Mouse (Mus musculus) cerebellum, postnatal 4 days (tissue): ENCODE measurements around the gene Astn2.

Experiments used
- DNase-seq, 2 experiments: peaks; one replicate each; pipeline ENCODE4 v3.0.0; 2022; ENCODE audit warnings: low spot score in 2 of 2, mixed read lengths in 1 of 2

Astn2 gene

DNA sequence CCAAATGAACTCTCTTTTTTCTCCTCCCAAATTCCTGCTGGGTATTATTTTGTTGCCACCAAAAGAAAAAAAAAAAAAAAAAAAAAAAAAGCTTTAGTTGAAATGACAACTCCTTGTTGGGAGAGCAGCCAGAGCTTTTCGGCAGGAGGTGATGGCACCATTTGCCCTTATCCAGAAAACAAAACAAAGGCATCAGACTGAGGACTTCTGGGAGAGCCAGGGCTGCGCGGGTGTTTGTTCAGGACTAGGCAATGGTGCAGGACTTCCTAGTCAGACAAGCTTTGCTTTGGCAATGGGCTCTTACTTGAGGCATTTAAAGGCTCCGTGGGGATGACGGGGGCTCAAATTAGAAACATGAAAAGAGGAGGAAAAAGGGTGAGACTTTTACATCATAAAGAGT lies 817.5 kb downstream of the Astn2 start:
- DNase-seq: peak in 1 of 2 experiments; percentile 8

DNA sequence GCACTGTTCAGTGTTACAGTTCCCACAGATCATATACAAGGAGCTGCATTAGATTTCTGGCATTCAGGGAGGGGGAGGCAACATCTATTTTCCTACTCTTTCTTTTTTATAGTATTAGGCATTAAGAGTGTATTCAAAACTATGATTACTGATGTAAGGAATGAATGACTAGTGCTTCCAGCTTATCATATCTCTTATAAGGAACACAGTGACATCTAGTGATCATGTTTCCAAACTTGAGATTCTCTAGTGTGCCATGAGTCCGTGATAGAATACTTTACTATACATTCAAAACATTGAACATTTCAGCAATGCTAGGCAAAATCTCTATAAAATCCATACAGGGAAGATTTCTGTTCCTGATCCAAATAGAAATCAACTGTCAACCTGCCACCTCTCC lies 824.2 kb downstream of the Astn2 start:
- no peak for DNase-seq

DNA sequence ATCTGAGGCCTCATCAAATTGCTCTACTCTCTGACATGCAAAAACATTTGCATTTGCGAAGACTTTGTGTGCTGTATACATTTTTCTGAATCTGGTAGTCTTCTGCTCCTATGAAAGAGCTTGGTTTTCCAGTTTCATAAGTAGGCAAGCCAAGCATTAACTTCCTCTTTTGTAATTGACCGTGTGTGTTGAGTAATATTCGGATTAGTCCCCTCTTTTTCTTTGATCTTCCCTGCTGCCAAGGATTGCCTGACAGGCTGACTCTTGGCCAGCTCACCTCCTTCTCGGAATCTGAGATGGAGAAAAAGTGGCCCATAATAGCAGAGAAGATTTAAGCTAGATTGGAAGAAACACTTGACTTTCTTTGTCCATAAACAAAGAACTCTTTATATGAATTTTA lies 838.9 kb downstream of the Astn2 start:
- no peak for DNase-seq

DNA sequence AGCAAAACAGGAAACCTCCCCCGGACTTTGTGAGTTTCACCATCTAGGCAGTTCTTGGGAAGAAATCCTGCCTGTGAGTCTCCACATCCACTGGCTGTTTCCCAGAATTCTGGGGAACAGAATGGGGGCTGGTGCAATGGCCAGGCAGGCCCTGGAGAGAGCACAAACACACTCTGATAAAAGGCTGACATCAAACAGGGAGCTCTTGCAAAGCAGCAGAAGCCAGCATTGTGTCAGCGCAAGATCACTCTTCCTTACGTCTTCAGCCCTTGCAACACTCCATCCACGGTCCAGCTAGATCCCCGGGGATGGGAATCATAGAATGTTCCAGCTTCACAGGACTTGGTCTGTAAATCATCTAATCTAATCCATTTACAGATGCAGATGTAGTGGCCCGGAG lies 855.9 kb downstream of the Astn2 start:
- no peak for DNase-seq

DNA sequence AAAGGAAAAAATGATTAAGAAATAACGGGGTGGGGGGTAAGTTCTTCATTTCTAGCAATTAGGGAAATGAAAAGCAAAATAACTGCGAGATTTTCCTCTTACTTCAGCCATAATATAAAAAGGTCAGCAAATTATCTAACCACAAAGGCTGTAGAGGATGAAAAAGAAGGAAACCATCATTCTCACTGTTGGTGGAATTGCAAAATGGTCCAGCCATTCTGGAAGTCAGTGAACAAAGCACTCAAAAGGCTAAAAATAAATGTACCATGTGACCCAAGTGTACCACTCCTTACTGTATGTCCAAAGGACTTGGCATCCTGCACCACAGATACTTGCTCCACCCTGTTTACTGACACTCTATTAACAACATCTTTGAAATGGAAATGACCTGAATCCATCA lies 858.8 kb downstream of the Astn2 start:
- DNase-seq: no peak

DNA sequence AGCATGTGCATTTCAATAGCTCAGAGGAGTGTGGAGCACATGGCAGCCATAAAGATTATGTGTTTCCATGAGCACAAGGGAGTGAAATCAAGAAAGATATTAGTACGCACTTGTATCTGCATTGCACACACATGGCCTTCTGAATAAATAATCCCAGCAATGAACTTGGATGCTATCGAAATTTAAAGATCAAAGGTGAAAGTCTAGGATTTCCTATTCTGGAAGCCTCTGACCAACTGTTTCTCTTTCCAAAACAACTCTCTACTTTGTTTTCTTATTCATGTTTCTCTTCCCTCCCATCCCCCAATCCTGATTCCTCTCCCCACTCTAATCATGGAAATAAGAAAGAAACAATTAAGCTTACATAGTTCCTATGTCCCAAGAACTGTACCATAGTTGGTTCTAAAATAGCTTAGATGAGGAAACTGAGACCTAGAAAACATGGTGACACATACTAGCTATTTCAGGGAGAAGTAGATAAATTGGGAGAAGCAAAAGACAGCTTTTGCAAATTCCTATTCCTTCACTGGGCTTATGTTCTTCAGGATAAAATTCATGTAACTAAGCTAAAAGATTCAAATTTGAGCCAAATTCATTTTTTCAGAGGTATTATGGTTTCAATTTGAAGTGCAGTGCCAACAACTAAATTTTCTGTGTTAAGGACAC lies 872.2 kb downstream of the Astn2 start:
- no peak for DNase-seq

DNA sequence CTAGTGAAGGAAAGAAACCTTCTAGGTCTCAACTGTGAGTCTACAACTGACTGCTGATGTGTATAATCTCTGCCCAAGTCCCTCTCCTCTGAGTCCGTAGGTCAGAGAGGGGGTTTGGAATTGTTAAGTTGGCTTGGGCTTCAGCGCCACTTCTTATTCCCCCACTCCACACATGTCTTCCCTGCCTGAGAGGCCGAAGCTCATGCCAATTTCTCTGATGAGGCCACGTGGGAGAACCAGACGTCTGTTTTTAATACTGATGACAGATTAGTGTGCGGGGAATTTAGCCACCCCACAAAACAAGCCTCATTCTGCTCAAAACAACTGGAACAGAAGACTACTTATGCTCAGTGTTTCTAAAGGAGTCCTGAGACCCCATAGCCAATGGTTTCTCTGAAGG lies 872.8 kb downstream of the Astn2 start:
- DNase-seq: no peak

DNA sequence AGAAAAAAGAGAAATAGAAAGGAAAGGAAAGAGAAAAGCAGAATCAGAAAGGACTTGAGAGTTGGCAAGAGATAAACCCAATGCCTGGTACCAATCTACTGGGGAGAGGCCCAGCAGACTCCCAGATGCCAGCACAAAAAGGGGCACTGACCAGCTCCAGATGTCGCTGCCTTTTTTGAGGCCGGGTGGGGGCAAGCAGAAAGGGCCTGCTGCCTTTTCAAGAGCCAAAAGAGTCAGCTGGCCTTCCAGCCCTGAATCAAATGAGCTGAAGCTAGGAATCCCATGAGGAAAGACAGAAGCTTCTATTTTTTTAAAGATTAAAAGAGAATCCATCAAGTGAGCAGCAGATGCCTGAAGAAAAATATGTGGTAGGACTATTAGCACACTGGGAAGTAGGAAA lies 873.5 kb downstream of the Astn2 start:
- DNase-seq: no peak

DNA sequence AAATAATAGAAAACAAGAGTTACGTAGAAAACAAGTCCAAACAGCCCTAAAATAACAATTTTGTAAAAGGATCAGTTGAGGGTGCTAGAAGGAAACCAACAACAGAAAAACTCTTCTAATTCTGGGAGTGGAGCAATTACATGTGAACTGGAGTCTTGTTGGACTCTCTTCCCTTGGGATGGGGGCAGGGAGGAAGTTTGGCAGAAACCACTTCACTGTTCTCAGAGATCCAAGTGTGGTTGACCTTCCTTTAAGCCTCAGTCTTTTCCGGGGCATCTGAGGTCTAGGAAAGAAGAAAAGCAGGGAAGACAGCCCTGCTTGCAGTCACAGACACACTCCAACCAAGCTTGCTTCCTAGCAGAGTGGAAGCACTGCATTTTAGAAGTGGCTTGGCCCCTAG lies 896.3 kb downstream of the Astn2 start:
- DNase-seq: no peak

DNA sequence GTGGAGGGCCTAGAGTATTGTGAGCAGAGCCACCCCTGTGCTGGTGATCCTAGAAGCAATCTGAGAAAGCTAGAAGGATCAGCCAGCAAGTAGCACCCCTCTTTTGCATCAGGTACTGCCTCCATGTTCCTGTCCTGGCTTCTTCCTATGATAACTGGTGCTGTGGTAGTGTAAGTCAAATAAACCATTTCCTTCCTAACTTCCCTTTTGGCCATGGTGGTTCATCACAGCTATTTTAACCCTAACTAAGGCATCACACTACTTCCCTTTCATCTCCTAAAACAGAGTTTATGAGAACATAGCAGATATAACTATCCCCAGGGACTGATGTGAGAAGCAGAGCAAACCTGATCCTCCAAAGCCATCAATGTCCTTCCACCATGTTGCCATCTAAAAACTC lies 897.5 kb downstream of the Astn2 start:
- no peak for DNase-seq

DNA sequence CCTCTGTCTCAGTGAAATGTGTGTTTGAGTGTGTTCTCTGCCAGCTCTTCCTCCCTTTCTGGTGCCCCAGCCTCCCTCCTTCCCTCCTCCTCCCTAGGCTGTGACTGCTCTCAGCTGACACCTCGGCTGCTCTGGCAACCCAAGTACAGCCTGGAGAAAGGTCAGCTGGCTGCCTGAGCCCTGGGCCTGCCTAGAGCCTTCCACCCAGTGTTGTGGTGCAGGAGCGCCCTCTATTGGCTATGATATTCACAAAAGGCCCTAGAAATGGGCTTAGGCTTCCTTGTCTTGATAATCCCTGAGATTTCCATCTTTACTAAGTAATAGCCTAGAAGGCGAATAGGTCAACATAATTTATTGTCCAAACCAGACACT lies 908.0 kb downstream of the Astn2 start:
- DNase-seq: peak; percentile 48 to 79

DNA sequence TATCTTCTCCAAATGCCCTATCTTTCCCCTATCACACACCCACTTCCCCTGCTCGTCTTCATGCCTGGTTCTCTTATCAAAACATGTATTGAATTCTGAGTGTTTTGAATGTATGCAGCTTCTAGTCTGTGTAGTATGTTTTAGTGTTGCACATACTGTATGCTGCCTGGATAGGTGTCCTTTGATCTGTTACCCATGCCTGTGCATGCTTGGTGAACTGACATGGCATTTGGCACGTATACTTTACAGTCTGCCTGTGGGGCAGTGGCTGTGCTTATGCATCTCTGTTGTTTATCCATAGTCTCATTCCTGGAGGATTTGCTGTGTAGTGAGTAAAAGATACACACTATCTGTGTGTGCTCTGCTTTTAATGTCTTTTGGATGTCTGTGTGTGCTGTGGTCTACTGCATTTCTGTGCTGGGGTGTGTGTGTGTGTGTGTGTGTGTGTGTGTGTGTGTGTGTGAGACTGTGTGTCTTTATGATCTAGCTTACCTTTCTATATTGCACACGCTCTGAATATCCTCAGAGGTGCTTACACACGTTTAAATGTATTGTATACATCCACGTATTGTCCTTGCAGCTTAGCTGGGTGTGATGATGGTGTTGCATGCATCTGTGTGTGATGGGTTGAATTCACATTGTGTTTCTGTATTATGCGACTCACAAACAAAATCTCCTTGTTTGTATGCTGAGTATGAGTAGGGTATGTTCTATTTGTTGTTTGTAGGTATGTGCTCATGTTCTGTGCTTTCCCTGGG lies 908.5 kb downstream of the Astn2 start:
- DNase-seq: no peak

DNA sequence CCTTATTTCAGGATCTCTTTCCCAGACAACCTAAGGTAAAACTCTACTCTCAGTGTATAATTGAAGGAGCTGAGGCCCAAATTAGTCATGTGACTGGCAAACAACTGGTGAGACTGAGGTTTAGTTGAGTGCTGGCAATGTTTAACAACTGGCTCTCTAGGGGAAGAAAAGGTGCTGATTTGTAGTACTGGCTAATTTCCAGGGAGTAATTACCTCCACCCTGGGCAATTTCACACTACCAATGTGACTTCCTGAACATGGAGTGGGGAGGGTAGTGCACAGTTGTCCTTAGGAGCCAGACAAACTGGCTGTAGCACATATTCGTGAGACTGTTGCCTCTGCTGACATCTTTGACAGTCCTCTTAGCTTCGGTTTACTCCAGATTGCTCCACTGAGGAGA lies 912.9 kb downstream of the Astn2 start:
- DNase-seq: no peak

DNA sequence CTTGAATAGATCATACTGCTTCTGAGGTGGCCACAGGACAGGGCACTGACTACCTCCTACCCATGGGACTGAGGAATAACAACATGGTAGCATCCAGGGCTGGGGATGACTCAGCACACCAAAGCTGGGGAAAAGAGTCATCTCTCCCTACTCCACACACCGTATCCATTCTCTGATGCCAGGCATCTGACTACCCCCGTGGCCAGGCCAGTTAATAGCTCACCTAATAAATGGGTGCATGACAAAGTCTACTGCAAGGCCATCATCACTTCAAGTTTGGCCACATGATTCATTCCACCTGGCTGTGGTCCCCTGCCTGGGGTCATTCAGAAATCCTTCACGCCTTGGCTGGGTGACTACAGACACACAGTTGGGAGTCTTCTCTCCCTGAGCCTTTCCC lies 914.7 kb downstream of the Astn2 start:
- DNase-seq: no peak

DNA sequence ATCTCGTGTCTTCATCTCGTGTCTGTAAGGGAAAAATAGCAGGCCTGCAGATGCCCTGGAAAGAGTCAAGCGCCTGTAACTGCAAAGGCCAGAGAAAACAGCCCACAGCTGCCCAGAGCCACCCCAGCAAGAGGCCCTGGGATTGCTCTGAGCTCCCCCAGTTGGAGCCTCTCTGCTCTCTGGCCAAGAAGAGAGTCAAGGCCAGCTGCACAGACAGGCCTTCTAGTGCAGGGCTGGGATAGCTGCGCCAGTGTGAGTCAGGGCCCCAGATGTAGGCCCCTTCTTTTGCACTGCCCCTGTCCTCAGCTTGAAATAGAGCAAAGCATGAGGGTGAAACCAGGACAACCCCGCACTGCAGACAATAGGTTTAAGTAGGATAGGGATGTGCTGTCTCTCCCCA lies 922.8 kb downstream of the Astn2 start:
- DNase-seq: no peak

DNA sequence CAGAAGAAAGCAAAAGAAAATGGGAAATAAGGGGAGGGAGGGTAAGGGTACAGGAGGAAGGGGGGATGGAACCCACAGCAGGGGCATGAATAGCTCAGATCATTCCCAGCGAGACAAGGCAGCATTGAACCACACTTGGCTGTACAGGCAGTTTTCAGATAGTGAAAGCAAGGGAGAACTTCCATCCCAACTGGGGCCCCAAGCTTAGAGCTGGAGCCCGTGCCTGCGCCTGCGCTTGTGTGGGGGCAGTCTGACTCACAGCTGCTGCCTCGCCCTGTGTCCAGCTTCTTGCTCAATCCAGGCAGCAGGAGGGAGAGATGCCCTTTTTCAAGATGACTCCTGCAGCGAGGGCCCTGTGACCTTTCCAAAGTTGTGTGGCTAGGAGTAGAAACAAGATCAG lies 927.3 kb downstream of the Astn2 start:
- no peak for DNase-seq

DNA sequence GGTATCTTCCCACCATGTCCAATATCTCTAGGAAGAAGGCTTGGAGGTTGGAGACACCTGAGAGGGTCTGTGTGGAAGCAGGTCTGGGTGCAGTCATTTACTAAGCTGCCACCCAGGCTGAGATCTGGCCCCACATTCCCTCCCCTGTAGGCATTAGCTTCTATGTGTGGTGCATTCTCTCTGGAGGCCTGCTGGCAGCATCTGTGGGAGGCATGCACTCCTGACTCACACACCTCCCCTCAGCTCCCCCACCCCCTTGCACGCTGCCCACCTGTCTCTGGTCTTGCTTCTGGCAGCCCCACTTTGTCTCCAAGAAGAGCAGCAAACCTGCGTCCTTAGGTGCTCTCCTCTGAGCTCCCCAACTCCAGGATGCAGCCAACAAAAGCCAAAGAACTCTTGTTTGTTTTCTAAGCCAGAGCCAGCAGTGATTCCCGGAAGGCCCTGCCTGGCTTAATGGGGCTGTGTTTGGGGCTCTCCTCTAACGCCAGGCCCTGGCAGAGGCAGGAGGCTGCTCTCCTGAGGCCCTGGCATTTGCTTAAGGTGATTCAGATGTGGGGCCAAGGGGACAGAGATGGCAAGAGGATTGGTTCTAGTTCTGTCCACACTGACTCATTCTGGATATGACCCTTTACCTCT lies 928.4 kb downstream of the Astn2 start:
- DNase-seq: no peak

DNA sequence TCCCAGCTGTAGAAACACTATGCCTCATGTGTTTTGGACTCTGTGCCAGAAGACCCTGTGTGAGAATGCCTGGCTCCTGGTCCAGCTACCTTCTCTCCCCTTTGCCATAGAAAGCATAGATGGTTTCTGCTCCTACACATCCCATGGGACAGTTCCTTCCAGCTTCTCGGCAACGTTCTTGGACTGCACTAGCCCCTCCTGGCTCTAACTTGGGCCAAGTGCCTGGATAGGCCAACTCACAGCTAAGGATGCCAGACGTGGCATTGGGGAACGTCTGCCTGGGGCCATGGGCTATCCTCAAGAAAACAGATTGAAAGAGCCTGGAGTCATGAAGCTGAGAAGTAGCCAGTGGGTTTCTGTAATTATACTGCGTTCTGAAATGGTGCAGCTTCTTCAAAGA lies 931.3 kb downstream of the Astn2 start:
- DNase-seq: no peak

DNA sequence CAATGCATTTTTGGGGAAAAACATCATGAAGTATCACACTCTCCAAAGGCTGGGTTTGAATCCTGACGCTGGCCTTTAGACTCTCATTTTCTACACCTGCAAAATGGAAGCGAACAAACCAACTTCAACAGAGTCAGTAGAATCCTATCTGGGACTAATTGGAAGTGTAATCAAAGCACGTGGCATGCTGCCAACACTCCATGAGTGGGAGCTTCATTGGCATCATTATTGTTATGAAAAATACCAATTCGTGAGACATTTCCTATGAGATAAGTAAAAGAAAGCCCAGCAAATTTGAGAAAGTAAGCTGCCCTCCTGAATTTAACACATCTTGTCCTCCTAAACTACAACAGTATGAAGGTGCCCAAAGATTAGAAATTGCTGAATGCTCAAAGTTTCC lies 955.2 kb downstream of the Astn2 start:
- no peak for DNase-seq

DNA sequence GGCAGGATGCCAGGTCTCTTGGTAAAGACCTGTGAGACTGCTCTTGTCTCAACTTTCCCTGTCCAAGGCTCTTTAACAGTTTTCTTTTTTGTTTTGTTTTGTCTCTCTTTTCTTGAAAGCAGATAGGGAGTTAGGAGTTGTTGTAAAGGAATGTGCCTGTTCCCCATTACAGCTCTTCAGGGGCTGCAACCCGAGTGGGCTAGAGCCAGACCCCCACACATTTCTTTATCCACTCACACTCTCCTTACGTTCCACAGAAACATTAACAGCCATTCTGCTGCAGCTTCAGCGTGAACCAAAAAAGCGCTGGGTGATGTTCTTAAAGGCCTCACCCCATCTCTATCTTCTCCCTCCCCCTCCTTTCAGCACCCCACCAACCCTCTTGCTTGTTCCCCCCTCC lies 962.7 kb downstream of the Astn2 start:
- no peak for DNase-seq

DNA sequence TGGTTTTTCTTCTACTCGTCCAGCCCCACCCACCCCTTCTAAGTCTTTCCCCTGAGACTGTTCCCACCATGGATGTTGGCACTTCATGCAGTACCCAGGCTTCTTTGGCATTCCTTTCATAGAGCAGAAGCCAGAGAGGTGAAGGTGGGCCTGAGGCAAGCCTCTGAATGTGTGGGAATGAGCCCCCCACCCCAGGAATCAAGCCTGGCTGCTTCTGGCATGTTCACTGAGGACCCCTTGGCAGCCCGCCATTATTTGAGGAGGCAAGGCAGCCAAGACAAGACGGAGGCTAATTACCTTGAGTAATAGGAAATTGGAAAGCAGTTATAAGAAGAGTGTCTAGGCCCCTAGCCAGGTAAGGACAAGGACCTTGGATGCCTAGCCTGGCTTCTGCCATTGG lies 973.6 kb downstream of the Astn2 start:
- DNase-seq: no peak

DNA sequence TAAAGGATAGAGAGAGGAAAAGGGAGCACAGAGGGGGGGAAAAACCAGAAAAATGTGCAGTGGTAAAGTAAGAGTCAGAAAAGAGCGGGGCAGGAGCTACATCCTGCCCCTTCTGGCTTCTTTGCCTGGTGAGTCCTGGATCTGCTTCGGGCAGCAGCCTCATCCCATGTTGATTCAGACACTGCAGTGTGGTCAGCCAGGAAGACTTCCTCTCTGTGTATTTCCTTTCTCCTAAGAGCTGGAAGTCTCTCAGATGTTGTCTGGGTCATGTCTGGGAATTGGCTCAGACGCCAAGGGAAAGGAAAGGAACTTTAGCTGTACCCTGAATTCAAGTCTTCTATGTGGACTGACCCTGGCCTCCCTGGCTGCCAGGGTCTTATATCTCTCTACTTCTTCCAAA lies 976.9 kb downstream of the Astn2 start:
- DNase-seq: no peak

DNA sequence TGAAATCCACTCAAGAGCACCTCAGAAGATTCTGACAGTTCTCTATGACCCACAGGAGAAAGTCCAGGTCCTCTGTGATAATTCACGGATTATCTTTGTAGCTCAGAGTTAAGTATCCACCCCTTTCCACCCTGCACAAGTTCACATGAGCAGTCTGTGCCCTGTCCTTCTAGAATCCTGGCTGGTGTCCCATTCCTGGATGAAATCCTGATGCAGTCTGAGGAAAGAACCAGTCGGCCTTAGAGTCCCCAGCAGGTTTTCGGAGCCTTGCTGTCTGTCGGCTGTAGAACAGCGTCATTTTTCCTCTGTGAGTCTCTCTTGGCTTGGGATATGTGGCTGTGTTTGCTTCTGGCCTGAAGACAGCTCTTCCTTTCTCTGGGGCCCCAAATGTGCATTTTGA lies 978.0 kb downstream of the Astn2 start:
- DNase-seq: no peak
